Mouse (Mus musculus): ENCODE data around the gene Sema4c.

Sema4c gene

GRCm38 (mm10) chr1:36579974-36580383 is 21.8 kb upstream of the Sema4c start:
- peak; percentile 70 to 77 for DNase-seq (ENCODE audit: low spot score in 2 of 2)

GRCm38 (mm10) chr1:36576991-36577675 is 19.0 kb upstream of the Sema4c start:
- no peak for DNase-seq (ENCODE audit: low spot score in 2 of 2)

GRCm38 (mm10) chr1:36575347-36575746 is 17.2 kb upstream of the Sema4c start:
- DNase-seq (ENCODE audit: low spot score in 2 of 2) = no peak

GRCm38 (mm10) chr1:36574196-36574955 is 16.2 kb upstream of the Sema4c start:
- DNase-seq (ENCODE audit: low spot score in 2 of 2) = no peak

GRCm38 (mm10) chr1:36573524-36573923 is 15.4 kb upstream of the Sema4c start:
- DNase-seq (ENCODE audit: low spot score in 2 of 2) = no peak

- no peak for DNase-seq (ENCODE audit: low spot score in 2 of 2)
These were observed 14.6 kb upstream of the Sema4c start for GRCm38 (mm10) chr1:36572709-36573108.

- DNase-seq (ENCODE audit: low spot score in 2 of 2) = no peak
These were observed 14.1 kb upstream of the Sema4c start for GRCm38 (mm10) chr1:36572140-36572700.

- DNase-seq (ENCODE audit: low spot score in 2 of 2) = no peak
These were observed 13.5 kb upstream of the Sema4c start for GRCm38 (mm10) chr1:36571627-36572026.

- DNase-seq (ENCODE audit: low spot score in 2 of 2) = no peak
These were observed 12.2 kb upstream of the Sema4c start for GRCm38 (mm10) chr1:36570320-36570719.

GRCm38 (mm10) chr1:36569694-36570276 is 11.6 kb upstream of the Sema4c start:
- DNase-seq (ENCODE audit: low spot score in 2 of 2) = no peak

GRCm38 (mm10) chr1:36568776-36569175 is 10.6 kb upstream of the Sema4c start:
- DNase-seq (ENCODE audit: low spot score in 2 of 2) = no peak

- no peak for DNase-seq (ENCODE audit: low spot score in 2 of 2)
These were observed 9.9 kb upstream of the Sema4c start for GRCm38 (mm10) chr1:36567818-36568603.

- no peak for DNase-seq (ENCODE audit: low spot score in 2 of 2)
These were observed 8.3 kb upstream of the Sema4c start for GRCm38 (mm10) chr1:36566425-36566824.

GRCm38 (mm10) chr1:36564101-36564500 is 6.0 kb upstream of the Sema4c start:
- DNase-seq (ENCODE audit: low spot score in 2 of 2) = no peak

- no peak for DNase-seq (ENCODE audit: low spot score in 2 of 2)
These were observed 5.5 kb upstream of the Sema4c start for GRCm38 (mm10) chr1:36563632-36564031.

- DNase-seq (ENCODE audit: low spot score in 2 of 2) = no peak
These were observed 5.0 kb upstream of the Sema4c start for GRCm38 (mm10) chr1:36563197-36563596.

GRCm38 (mm10) chr1:36562388-36562787 is 4.2 kb upstream of the Sema4c start:
- DNase-seq (ENCODE audit: low spot score in 2 of 2) = no peak

- no peak for DNase-seq (ENCODE audit: low spot score in 2 of 2)
These were observed 2.8 kb upstream of the Sema4c start for GRCm38 (mm10) chr1:36560903-36561302.

- no peak for DNase-seq (ENCODE audit: low spot score in 2 of 2)
These were observed 1.7 kb upstream of the Sema4c start for GRCm38 (mm10) chr1:36559888-36560287.

GRCm38 (mm10) chr1:36559256-36559655 is 1.1 kb upstream of the Sema4c start:
- no peak for DNase-seq (ENCODE audit: low spot score in 2 of 2)

- peak in 1 of 2 experiments; percentile 31 for DNase-seq (ENCODE audit: low spot score in 2 of 2)
These were observed 615 bp downstream of the Sema4c start for GRCm38 (mm10) chr1:36557457-36558011.

All from thymus, postnatal 10 days (tissue).